Mouse (Mus musculus) CD4-positive helper T cell, adult 2 months (primary cell): ENCODE data around the gene Pdzrn3.

Source experiments
- DNase-seq: peaks from one replicate; pipeline ENCODE4 v3.0.0-alpha.2; 2012; ENCODE audit warnings: low read depth, missing footprints, low spot score

The Pdzrn3 gene

GRCm38 (mm10) chr6:101377167-101377934 is at the start of gene Pdzrn3:
TSS of gene Pdzrn3 (minus strand) at chr6:101377897.
- DNase-seq = peak; percentile 13

- no peak for DNase-seq
Observed at GRCm38 (mm10) chr6:101427296-101427695, 49.6 kb upstream of the Pdzrn3 start.

DNA sequence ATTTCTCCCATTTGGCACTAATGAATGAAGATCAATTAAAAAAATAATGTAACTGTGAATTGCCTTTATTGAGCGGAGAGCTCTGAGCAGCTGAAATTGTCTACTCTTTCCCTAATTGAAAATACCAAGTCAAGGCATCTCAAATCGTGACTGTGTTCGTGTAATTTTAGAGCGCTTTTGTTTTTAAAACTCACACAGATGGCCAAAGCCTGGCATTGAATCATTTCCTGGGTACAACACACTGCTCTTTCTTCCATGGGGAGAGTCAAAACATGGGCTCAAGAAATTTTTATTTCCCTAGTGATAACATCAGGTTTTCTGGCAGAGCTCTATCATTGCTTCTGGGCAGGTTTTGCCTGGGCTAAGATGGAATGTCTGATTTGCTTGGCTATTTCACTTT is 48.6 kb upstream of the Pdzrn3 start:
- no peak for DNase-seq

- DNase-seq = no peak
Observed at GRCm38 (mm10) chr6:101422084-101422954, 44.6 kb upstream of the Pdzrn3 start.

GRCm38 (mm10) chr6:101418213-101418612 is 40.5 kb upstream of the Pdzrn3 start:
- no peak for DNase-seq

DNA sequence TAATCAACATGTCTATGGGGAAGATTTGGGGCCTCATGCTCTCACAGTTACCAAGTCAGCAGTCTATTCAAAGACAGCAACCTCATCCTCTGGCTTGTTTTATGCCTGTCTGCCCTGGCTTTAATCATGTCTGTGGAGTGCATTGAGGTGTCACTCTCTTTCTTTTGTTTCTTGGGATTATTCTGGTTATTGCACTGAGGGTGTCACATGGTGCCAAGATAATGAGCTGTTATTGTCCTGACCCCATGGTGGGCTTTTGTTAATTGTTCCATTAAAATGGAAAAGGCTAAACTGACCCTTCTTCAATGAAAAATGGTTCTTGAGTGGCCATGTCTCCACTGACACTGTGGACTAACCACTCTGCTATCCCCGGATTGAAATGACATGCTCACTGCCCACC is 34.0 kb upstream of the Pdzrn3 start:
- no peak for DNase-seq

DNA sequence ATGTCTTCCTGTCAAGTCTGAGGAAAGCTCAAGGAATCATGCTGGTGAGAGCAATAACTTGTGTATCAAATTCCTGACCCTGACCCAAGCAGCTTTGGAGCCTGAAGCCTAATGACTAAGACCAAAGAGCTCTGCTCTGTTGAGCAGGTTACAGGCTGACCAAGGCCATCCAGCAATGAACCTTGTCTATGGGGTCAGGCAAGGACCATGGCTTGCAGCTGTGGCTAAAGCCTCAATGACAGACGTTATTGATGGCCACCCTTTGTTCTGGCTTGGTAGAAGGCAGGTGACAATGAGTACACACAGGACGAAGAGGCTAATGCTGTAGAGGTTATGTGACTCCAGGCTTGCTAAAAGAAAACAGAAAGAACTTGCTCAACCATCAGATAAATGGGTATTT is 33.4 kb upstream of the Pdzrn3 start:
- DNase-seq = no peak

GRCm38 (mm10) chr6:101396711-101397110 is 19.0 kb upstream of the Pdzrn3 start:
- no peak for DNase-seq

GRCm38 (mm10) chr6:101395908-101396307 is 18.2 kb upstream of the Pdzrn3 start:
- no peak for DNase-seq

GRCm38 (mm10) chr6:101392801-101393117 is 15.1 kb upstream of the Pdzrn3 start:
- no peak for DNase-seq

DNA sequence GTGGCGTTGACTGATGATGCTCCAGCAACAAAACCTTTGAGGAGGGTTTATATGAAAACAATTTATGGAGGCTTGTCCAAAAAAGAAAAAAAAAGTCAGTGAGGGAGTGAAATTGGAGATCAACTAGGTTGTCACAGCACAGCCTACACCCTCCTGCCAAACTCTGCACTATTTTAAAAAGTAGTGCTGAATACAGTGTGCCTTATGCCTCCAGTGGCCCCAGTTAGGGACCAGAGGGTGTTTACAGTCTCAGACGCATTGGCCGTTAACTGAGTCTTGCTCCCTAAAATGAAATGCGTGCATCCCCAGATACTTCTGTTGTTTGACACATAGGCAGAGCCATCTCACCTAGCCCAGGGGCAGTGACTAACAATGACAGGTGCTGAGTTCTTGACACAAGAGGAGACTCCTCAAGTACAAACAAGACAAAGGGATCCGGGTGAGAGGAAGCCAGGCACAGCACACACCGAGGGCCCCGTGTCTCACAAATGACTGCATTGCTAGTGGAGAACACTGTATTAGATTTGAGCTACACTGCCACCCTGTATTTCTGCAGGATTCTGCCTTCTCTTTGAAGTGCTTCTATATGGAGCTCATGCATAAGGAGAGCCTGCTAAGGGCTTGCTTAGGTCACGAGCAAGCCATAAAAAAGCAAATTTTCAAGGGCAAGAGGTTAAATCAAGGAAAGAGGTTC is 14.6 kb upstream of the Pdzrn3 start:
- DNase-seq = no peak

DNA sequence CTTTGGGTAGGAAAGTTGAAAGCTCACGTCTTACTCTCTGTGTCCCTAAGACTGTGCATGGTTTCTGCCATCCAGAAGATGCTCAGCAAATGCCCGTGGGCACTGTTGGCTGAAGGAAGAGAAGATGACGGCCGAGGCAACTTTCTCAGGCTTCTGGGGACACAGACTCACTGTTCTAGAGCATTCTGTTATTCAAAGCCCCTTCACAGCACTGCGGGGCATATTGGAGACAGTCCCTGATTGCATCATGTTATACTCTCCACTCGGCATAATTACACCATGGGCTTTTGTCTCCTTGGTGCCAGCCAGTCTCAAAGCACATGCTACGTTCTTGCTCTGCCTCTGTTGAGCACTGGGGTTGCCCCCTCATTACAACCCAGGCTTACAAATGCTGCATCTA is 7.8 kb upstream of the Pdzrn3 start:
- no peak for DNase-seq

GRCm38 (mm10) chr6:101384958-101385357 is 7.3 kb upstream of the Pdzrn3 start:
- DNase-seq = no peak

- no peak for DNase-seq
Observed at GRCm38 (mm10) chr6:101384476-101384875, 6.8 kb upstream of the Pdzrn3 start.

GRCm38 (mm10) chr6:101382891-101383290 is 5.2 kb upstream of the Pdzrn3 start:
- DNase-seq = no peak

DNA sequence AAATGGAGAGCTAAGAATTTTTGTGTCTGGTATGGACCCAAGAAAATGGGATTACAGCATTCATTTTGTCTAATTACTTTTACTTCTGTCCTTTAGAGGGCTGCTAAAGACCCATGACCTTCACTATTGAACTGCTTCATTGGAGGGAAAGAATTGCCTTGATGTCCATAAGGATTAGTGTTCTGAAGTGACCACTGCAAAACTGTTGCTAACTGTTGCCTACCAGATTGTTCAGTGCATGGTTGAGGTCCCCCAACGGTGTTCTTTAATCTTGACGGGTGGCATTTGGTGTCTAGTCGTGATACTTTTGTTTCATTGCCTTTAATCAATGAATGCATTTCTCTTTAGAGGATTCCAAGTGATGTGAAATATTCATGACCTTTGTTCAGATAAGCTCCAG is 1.8 kb upstream of the Pdzrn3 start:
- no peak for DNase-seq

GRCm38 (mm10) chr6:101377935-101378609 is 375 bp upstream of the Pdzrn3 start:
- DNase-seq = no peak

- DNase-seq = no peak
Observed at GRCm38 (mm10) chr6:101376511-101377166, 1.1 kb downstream of the Pdzrn3 start.

GRCm38 (mm10) chr6:101376049-101376448 is 1.6 kb downstream of the Pdzrn3 start:
- DNase-seq = no peak

DNA sequence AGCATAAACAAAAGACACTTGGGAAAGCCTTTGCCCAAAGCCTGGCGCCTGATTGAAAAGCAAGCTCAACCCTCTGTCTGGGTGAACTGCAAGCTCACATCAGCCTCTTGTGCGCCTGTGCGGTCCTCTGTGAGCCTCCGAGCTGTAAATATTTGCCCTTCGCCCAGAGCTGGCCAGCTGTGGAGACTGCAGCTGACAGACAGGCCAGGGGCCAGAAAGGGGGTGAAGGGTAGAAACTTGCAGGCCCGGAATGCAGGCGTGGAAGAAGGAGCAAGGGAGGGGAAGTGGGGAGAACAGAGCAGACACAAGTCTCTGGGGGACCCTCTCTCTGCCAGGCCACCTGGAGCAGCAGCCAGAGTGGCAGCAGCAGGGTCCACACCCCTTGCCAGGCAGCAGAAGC is 3.0 kb downstream of the Pdzrn3 start:
- DNase-seq = no peak

DNA sequence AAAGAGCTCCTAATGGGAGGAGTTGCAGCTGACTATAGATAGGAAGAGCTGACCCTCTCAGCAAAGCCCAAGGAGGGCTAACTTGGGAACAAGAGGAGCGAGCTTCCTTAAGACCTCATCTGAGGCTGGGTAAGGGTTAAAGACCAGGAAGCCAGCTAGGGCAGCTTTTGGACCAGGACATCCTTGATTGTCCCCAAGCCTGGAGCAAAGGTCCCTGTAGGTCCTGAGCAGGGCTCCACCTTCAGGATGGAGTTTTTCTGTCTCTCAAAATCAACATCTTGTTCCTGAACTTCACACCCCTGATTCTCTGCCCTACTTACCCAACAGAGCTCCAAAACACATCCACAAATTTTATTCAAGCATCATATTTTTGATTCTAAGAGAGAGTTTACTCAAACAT is 3.5 kb downstream of the Pdzrn3 start:
- DNase-seq = no peak
